Mouse (Mus musculus) limb, embryonic 14.5 days (tissue): ENCODE measurements around the gene Dag1. TPM values are rescaled to one million over a fixed set of nuclear protein-coding genes. Genes with fewer than 3 reads are reported as not detected.
A peak's percentile ranks its signal among the peaks of the same experiment; 100 is the strongest.

Experiments
- ATAC-seq: fragments of 200-750 bp; cut with Nextera tagmentation; 2 replicates; pipeline ENCODE4 v1.8.0; 2017; ENCODE audit warnings: low read depth, moderate number of reproducible peaks, moderate TSS enrichment; ENCODE audit not compliant: low FRiP score
- DNase-seq: peaks from one replicate; pipeline ENCODE4 v3.0.0-alpha.2; 2015; ENCODE audit warnings: low spot score
- H3K27ac ChIP-seq: fragments of 300-500 bp; sonication (generic); replicated peaks from 2 replicates; pipeline ENCODE4 v1.5.1; 2014; ENCODE audit warnings: low read depth, mild to moderate bottlenecking, low read length, moderate library complexity, mixed read lengths
- H3K27me3 ChIP-seq: fragments of 300-500 bp; sonication (generic); 2 replicates; pipeline ENCODE4 v1.6.1; 2014; ENCODE audit warnings: low read length, mixed read lengths; ENCODE audit not compliant: control insufficient read depth, insufficient read depth
- H3K36me3 ChIP-seq: fragments of 300-500 bp; sonication (generic); 2 replicates; pipeline ENCODE4 v1.6.1; 2014; ENCODE audit warnings: mild to moderate bottlenecking, low read length, moderate library complexity, mixed read lengths; ENCODE audit not compliant: control insufficient read depth, insufficient read depth
- H3K4me1 ChIP-seq: fragments of 300-500 bp; sonication (generic); 2 replicates; pipeline ENCODE4 v1.6.1; 2014; ENCODE audit warnings: antibody characterized with exemption, low read length, mixed read lengths; ENCODE audit not compliant: control insufficient read depth, insufficient read depth
- H3K4me2 ChIP-seq: fragments of 300-500 bp; sonication (generic); replicated peaks from 2 replicates; pipeline ENCODE4 v1.6.1; 2014; ENCODE audit warnings: low read depth, mild to moderate bottlenecking, low read length, moderate library complexity; ENCODE audit not compliant: severe bottlenecking
- H3K4me3 ChIP-seq: fragments of 300-500 bp; sonication (generic); replicated peaks from 2 replicates; pipeline ENCODE4 v1.5.1; 2014; ENCODE audit warnings: low read length
- H3K9ac ChIP-seq: fragments of 300-500 bp; sonication (generic); 2 replicates; pipeline ENCODE4 v1.6.1; 2014; ENCODE audit warnings: mild to moderate bottlenecking, low read depth, low read length, moderate library complexity; ENCODE audit not compliant: severe bottlenecking
- H3K9me3 ChIP-seq: fragments of 300-500 bp; sonication (generic); 2 replicates; pipeline ENCODE4 v1.6.1; 2016; ENCODE audit warnings: low read length; ENCODE audit not compliant: control insufficient read depth
- POLR2A ChIP-seq: fragments of 200-500 bp; IDR thresholded peaks from 2 replicates; pipeline ENCODE4 v1.8.0; 2012; ENCODE audit warnings: inconsistent platforms, mild to moderate bottlenecking, moderate library complexity, borderline replicate concordance; ENCODE audit not compliant: insufficient read depth, insufficient read length; ENCODE audit errors: extremely low read depth
- WGBS: fragments of 180-500 bp; shearing (Covaris S2); extraction: QIAGEN DNeasy Blood & Tissue Kit; methylation state at CpG from one replicate; pipeline ENCODE4 v1.1.7; 2014; 5-methylcytosine and 5-hydroxymethylcytosine counted together
- polyA plus RNA-seq, 2 experiments: library from polyadenylated mRNA; depleted of rRNA in 1 of 2; stranded (reverse) in 1 of 2; unstranded in 1 of 2; fragments of >200 nt; fragmentation: Nextera tagmentation in 1 of 2; extraction: Ambion mirVana in 1 of 2; gene quantifications; 2 replicates each; pipeline versions ENCODE4 v1.2.1 to v1.2.3; 2012 to 2014

The Dag1 gene
- polyA plus RNA-seq, 2 experiments, result 49.7 to 82.5 TPM

DNA sequence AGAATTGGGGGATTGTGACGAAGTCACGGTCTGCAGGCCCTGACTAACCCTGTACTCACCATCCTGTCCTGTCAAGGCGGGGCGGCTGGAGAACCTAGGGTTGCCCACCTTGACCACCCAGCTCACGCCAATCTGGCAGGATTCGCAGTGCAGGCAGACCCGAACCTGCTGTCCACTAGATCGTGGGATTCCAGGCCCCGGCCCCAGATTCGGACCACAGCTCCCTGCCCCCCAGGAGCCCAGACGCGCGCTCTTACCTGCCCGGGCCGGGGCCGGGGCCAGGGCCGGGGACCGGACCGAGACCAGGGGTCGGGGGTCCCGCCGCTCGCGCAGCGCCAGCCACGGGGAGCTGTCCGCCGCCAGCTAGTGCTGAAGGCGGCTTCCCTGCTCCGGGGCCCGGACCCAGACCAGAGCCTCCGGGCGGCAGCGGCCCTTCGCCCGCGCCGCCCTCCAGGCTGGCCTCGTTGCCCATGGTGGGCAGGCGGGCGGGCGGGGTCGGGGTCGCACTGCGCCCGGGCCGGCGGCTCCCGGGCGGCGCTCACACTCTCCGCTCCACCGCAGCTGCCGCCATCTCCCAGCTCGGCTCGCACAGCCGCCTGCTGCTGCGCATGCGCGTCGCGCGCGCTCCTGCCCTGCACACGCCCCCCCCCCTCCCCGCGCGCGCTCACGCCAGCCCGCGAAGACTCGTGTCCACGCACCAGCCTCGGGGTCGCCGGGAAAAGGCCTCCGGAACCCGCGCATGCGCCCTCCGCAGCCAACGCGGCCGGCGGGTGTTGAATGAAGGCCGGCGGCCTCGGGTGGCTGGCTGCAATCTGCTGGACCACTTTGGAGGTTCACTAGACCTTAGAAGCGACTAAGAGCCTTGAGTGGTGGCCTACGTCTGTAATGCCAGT, 73.7 kb downstream of the Dag1 start, which contains the start of gene Bsn:
Bsn (minus strand) TSS at position 598 of the 893 bp plus-strand sequence.
- no peak for TF ChIP-seq POLR2A
- peak; percentile 48 for DNase-seq
- Histone ChIP-seq H3K4me3 (peak within 1 kb of the TSS; percentile 57), H3K4me1 (no peaks in the 10 kb centered on the region), H3K9ac (0 out of 2 replicates have a peak within 1 kb of the TSS, but pooled peaks have one; percentile 28), H3K36me3 (no peaks in the 10 kb centered on the region), H3K27ac (no peak within 1 kb of the TSS), H3K4me2 (peak within 1 kb of the TSS; percentile 92), H3K27me3 (peaks cover 8% of the 10 kb centered on the region), H3K9me3 (no peaks in the 10 kb centered on the region)
- ATAC-seq, result peak; percentile 65
- 3% methylated on average over 54 of the region's 91 CpGs for WGBS

DNA sequence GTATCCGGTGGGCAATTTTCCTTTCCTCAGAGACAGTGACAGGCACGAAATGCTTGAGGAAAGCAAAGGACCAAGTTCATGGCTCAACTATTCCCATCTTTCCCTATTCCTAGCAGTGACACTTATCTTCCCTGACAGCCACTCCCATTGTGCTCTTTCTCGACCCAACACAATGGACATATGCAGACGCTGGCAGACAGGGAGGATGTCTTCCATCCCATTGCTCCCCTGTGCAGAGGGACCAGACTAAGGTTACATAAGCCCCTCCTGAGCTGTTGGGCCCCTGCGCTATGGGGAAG, 74.3 kb downstream of the Dag1 start:
- no peak for DNase-seq
- no peak for ATAC-seq
- Histone ChIP-seq H3K36me3 (no peaks in the 10 kb centered on the region), H3K4me1 (no peaks in the 10 kb centered on the region), H3K9ac (no peak overlapping the region), H3K4me2 (peak overlapping the region; percentile 92), H3K27me3 (peaks cover 8% of the 10 kb centered on the region), H3K27ac (no peak overlapping the region), H3K4me3 (peak overlapping the region; percentile 57), H3K9me3 (no peaks in the 10 kb centered on the region)
- no peak for TF ChIP-seq POLR2A
- WGBS, result 49% methylated on average over 5 of the region's 5 CpGs

DNA sequence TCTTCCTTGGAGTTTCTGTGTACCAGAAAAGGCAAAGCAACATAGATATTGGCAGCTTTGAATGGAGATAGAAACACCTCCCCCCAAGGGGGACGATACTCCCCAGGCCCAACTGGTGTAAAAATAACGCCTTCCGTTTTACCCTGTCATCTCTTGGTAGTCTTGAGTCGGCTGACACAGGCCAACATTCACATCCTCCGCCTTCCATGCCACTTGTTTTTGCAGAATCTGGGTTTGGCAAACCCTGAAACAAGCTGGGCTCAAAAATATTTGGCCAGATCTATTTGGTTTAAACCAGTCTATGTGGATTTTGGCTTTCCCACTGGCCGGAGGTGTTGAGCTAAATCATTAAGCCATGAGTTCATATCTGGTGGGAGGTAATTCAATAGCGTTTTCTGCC, 74.7 kb downstream of the Dag1 start:
- TF ChIP-seq POLR2A, result no peak
- no peak for DNase-seq
- no peak for ATAC-seq
- Histone ChIP-seq H3K4me2 (no peak overlapping the region), H3K9me3 (no peaks in the 10 kb centered on the region), H3K27ac (no peak overlapping the region), H3K9ac (no peak overlapping the region), H3K27me3 (peaks cover 8% of the 10 kb centered on the region), H3K36me3 (no peaks in the 10 kb centered on the region), H3K4me3 (no peak overlapping the region), H3K4me1 (no peaks in the 10 kb centered on the region)
- 81% methylated on average over 7 of the region's 7 CpGs for WGBS

DNA sequence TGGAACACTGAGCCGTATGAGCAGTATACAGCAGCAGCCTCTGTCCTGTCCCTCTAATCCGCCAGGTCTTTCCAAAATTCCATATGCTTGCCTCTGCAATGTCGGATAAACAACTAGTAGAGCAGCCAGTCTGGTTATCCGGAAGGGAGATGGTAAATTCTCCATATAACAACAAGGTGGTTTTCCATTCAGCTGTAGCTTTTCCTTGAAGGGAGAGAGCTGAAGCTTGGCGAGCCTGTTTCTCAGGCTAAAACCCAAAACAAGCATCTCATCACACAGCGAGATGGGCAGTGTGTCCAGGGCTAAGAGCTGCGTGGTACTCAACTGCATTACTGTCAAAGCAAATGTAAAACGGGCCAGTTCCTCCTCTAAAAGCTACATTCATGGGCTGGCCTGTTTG, 75.2 kb downstream of the Dag1 start:
- Histone ChIP-seq H3K4me3 (no peak overlapping the region), H3K4me2 (no peak overlapping the region), H3K4me1 (no peaks in the 10 kb centered on the region), H3K9ac (no peak overlapping the region), H3K9me3 (no peaks in the 10 kb centered on the region), H3K27me3 (peaks cover 8% of the 10 kb centered on the region), H3K36me3 (no peaks in the 10 kb centered on the region), H3K27ac (no peak overlapping the region)
- TF ChIP-seq POLR2A, result no peak
- DNase-seq (no peak), ATAC-seq (no peak)
- WGBS, result 79% methylated on average over 8 of the region's 8 CpGs

DNA sequence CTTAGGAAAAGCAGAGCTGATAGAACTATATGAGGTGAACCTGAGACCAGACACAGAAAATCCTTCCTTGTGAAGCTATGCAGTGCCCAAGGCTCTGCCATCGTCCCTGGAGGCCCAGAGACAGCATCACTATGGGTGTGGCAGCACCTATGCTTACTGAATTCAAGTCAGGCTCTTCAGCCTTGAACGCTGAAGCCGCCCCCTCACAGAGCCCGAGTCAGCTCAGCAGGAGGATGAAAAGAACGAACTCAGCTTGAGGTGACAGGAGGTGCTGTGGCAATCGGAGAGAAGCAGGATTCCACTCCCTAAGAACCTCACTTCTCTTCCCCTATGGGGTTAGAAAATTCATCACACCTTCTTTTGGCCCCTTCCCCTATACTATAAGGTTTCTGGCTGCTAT, 76.1 kb downstream of the Dag1 start:
- H3K27me3 ChIP-seq, result peaks cover 8% of the 10 kb centered on the region
- no peaks in the 10 kb centered on the region for H3K36me3 ChIP-seq
- H3K4me2 ChIP-seq, result no peak overlapping the region
- DNase-seq (no peak), ATAC-seq (no peak)
- no peaks in the 10 kb centered on the region for H3K4me1 ChIP-seq
- no peaks in the 10 kb centered on the region for H3K9me3 ChIP-seq
- H3K4me3 ChIP-seq, result no peak overlapping the region
- no peak for TF ChIP-seq POLR2A
- no peak overlapping the region for H3K27ac ChIP-seq
- no peak overlapping the region for H3K9ac ChIP-seq
- 36% methylated on average over 6 of the region's 6 CpGs for WGBS
